Mouse (Mus musculus) megakaryocyte progenitor cell, adult 5-6 weeks (primary cell): ENCODE data around the gene Chrm1. TPM values are rescaled to one million over a fixed set of nuclear protein-coding genes. Genes with fewer than 3 reads are reported as not detected.

ENCODE experiments used
- ATAC-seq: replicated peaks from 2 replicates; pipeline ENCODE4 v1.8.0; 2016; ENCODE audit warnings: mild to moderate bottlenecking, moderate TSS enrichment, inconsistent platforms; ENCODE audit not compliant: poor library complexity
- total RNA-seq, 2 experiments: library from RNA; stranded (forward) in 1 of 2; stranded (reverse) in 1 of 2; fragments of 157-497, 149-512 nt in 1 of 2; fragments of 200-1000 nt in 1 of 2; gene quantifications; 2 replicates each; pipeline versions ENCODE4 v1.2.3 to v1.2.4; 2015 to 2017

The Chrm1 gene
- total RNA-seq, 2 experiments from 2014 or later: 0.02 TPM; not detected in 1

GRCm38 (mm10) chr19:8682996-8683395 lies 19.4 kb downstream of the Chrm1 start:
- ATAC-seq: peak; percentile 89

GRCm38 (mm10) chr19:8683627-8684026 lies 20.0 kb downstream of the Chrm1 start:
- no peak for ATAC-seq

- ATAC-seq: no peak
These were observed 28.4 kb downstream of the Chrm1 start for GRCm38 (mm10) chr19:8691871-8692539.

- ATAC-seq: no peak
These were observed 29.2 kb downstream of the Chrm1 start for GRCm38 (mm10) chr19:8692740-8693139.

- peak; percentile 91 for ATAC-seq
These were observed 31.7 kb downstream of the Chrm1 start for GRCm38 (mm10) chr19:8695330-8695729.

DNA sequence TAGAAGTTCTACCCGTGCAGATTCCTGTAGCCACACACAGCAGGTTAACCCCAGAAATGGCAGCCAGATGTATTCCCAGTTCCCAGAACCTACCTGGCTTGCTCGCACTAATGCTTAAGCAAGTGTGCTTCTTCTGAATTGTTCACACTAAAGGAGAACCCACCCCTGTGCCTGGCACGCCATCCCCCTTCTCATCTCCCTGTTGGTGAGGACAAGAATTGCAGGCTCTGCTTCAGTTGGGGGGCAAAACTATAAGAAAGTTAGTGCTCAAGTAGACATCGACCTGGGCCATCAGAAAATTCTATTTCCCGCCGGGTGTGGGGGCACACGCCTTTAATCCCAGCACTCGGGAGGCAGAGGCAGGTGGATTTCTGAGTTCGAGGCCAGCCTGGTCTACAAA lies 36.1 kb downstream of the Chrm1 start:
- ATAC-seq: no peak

GRCm38 (mm10) chr19:8702458-8702857 lies 38.9 kb downstream of the Chrm1 start:
- ATAC-seq: no peak

DNA sequence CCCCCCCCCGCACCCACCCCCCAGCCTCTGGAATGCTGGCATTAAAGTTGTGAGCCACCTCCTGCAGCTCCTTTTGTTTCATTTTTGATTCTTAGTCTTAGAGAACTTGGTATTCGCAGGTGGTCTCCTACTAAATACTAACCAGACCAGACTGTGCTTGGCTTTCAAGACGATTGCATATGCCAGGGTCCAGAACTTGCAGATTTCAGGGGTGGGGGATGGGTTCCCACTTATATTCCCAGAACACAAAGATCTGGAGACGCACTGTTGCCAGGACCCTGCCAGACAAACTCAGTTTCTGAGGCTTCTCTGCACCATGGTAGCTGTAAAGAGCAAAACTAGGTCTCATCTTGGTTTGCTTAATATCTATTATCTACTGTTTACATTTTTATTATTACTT lies 40.0 kb downstream of the Chrm1 start:
- no peak for ATAC-seq

GRCm38 (mm10) chr19:8705026-8705708 lies 41.6 kb downstream of the Chrm1 start:
- ATAC-seq: no peak

- no peak for ATAC-seq
These were observed 42.6 kb downstream of the Chrm1 start for GRCm38 (mm10) chr19:8706132-8706667.

GRCm38 (mm10) chr19:8706930-8707329 lies 43.3 kb downstream of the Chrm1 start:
- ATAC-seq: no peak

DNA sequence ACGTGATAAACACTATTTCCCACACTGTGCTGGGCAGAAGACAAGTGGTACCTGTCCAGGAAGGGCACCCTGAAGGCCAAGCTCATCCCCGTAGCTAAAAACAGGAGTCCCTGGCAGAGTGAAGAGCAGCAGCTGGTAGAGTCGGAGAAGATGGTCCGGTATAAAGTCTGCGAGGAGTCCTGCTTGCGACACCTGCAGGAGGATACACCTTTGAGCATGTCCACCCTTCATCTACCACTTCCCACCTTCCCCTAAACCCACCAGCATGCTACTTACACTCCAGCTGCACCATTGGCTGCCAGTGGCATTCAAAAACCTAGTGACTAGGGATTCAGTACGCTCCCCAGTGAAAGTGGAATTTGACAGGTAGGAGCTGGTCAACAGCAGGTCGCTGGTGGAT lies 45.4 kb downstream of the Chrm1 start:
- ATAC-seq: no peak

DNA sequence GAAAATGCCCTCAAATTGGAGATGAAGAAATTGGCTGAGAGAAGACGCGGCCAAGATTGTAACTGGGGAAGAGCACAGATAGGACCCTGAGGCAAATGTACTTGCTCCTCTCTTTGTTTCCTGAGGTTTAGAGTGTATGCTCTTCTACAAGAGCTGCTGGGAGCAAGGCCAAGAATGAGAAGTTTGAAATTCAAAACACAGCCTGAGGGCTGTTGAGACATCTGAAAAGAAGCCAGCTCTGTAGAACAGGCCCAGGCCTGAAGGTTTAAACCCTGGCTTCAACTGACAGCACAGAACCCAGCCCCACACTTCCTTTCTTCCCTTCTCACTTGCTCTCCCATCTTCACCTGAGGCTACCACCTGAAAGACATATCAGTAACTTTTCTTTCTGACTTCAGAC lies 46.5 kb downstream of the Chrm1 start:
- no peak for ATAC-seq

DNA sequence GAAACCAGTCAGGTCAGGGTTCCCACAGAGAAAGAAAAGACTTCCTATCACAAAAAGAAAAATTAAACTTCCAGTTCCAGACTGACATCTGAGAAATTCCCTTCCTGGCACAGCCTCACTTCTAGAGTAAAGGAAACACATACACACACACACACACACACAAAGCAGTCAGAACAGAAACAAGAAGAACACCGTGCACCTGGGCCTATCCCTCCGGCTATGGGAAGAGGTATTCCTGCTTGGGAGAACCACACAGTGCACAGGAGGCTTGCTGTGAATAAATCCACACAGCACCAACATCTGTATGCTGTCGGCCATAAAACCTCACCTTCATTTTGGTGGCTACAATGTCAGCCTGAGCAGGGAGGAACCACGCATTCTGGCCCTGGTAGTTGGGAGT lies 47.9 kb downstream of the Chrm1 start:
- ATAC-seq: no peak

DNA sequence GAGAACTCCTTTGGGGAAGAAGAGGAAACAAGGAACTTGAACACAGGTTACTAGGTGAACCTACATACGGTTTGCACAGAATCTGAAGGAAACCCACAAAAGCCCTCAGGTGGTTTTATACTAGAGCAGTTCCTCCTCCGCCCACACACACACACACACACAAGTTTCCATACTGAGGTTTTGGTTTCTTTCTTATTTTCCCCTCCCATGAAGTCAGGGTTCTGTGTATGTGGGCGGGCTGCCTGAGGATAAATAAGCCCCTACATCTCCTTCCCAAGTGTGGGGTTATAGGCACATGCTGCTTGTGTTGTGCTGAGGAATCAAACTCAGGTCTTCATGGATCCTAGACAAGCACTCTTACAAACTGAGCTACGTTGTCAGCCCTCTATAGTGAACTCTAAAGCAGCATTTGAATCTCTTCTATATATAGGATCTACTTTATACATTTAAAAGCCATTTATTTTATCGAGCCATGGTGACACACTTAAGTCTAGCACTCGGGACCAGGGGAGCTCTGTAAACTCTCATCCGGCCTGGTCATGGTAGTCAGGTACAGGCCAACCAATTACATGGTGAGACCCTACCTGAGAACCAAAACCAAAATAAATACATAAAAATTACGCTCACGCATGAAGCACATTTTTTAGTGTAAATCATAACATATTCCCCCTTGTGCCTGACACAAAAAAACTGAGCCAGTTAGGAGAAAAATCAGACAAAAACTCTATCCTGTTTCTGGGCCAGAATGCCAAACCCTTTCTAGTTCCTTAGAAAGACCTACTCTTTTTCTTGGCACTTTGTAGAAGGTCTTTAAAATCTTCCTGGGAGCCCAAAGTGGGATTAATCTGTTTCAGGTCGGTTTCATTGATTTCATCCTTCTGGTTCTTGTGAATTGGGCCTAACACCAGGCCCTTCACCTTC lies 48.6 kb downstream of the Chrm1 start:
- no peak for ATAC-seq

DNA sequence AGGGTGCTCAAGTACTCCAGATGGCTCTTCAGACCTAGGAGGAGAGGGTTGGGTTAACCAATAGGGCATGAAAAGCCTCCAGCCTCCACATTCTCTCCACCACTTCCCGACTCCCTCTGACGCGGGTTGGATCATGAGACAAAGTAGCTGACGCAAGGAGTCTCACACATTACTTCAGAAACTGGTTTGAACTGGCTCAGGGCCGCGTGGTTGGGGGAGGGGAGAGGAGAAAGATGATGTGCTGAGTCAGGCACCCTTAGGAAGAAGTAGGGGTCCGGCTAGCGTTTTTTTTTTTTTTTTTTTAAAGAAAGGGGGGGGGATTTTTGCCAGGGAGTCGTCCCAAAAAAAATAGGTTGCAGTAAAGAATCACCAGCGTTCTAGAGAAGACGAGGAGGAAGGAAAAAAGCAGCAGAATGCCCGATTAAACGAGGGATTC lies 49.3 kb downstream of the Chrm1 start:
- ATAC-seq: peak; percentile 71

DNA sequence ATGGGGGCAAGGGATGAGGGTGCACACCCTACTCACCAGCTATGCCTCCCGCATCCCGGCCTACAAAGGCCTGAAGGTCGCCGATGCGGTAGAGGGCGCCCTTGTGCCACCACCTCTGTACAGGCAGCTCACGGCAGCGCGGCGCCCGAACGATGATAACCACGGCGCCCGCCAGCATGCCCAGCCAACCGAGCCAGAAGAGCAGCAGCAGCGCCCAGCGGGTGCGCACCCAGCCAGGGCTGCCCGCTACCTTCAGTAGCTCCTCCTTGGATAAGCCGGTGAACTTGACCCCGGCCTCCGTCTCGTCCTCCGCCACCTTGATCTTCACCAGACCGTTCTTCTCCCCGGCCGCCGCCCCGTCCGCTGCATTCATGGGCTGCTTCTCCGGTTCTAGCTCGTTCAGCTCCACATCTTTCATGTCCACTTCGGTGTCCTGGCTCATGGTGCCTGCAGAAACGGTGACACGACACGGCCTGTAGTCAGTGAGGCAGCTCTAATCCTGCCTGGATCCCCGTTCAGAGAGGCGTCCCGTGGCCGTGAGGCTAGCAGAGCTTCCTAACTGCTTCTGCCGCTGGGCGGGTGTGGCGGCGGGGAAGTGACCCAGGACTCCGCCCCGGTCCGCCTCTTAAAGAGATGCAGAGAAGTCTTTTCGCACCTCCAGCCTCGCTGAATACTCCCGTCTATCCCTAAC lies 49.9 kb downstream of the Chrm1 start:
- ATAC-seq: peak; percentile 71

DNA sequence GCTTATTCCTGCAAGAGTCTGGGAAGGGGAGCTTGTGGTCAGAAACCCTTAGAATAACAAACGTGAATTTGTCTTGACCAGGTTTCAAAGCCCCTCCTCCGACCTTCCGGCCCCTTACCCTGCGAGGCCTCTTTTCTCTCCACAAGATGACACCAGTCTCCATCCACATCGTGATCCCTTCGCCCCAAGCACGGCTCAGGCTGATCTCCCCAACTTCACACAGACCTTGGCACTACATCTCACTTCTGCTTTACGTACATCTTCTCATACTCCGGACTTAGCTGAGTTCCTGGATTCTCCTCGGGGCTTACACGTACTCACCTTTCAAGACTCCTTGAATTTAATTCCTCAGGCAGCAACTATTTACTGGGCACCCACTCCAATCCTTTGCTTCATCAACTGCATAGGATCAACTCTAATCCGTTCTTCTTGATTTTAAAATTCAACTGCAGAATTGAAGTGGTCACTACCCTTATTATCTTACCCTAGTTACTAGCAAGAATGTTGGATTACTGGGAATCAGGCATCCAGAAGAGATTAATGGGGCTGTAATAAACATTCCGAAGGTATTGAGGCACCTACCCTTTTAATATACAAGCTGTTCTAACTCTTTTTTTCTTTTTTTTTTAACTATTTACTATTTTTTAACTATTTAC lies 50.5 kb downstream of the Chrm1 start:
- peak; percentile 16 for ATAC-seq

DNA sequence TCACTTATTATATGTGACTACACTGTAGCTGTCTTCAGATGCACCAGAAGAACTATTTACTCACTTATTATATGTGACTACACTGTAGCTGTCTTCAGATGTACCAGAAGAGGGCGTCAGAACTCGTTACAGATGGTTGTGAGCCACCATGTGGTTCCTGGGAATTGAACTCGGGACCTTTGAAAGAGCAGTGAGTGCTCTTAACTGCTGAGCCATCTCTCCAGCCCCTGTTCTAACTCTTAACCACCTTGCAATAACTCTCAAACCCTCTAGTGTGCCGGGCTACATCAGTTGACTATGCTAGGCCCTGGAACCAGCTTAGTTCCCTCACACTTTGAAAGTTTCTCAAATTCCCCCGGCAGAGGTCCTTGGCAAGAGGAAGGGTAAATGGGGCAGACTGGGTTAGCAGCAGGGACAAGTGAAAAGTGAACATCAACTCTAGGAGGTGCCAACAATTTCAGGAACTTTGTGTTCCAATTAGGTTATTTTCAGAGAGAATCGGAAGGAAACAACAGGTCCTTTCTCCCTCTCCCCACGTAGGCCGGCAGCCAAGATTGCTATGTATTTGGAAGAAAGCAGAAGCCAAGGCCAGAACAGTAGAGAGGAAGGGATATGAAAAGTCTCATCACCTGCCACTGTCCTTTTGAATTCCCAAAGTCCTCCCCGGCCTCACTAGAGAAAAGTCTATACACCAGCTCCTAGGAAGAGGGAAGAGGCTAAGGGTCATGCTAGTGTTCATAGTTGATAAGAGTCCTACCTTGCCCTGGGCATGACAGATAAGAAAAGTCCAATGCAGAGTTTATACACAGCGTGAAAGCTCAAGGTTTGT lies 51.3 kb downstream of the Chrm1 start:
- ATAC-seq: peak; percentile 18; the same call in 1 of the 2 replicates
